Mouse (Mus musculus) ES-CJ7 (cell line): ENCODE measurements around the gene Kras.

Experiments used
- DNase-seq: peaks from one replicate; pipeline ENCODE4 v3.0.0; 2011; ENCODE audit warnings: low read depth, low spot score

The Kras gene

DNA sequence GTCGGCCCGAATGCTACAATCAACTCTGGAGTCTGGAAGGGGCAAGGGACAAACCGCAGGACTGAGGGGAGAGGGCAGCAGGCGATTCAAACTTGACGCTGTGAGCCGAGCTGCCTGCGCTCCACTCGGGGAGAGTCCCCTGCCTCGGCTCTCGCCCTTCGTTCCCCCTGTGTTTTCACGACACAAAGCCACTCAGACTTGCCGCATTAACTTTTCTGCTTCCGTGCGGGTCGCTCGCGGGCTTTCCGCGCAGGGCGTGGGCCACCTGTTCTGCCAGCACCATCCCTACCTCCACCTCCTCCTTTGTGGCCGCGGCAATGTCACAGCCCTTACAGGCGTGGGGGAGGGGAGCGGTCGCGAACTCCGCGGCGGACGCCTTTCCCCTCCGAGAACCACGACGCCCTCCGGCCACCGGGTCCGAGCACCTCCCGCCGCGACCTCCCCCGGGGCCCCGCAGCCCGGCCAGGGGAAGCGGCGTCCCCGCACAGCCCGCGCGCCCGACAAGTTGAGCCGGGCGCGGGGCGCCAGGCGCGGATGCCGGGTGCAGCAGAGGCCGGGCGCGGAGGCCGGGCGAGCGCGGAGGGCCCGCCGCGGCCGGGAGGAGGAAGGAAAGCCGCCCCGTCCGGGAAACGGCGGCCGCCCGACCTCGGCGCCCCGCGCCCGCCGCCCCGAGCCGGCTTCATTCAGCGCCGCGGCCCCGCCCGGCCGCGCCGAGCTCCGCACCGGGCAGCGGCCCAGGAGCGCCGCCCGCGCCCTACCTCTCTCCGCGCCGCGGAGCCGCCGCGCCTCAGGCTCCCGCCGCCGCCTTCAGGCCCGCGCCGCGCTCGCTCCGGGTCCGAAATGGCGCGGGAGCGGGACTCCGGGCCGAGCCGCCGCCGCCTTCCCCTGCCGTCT lies 501 bp downstream of the Kras start:
- DNase-seq, result peak; percentile 75

- DNase-seq, result no peak
These were observed 2.2 kb downstream of the Kras start for GRCm38 (mm10) chr6:145247886-145248285.

DNA sequence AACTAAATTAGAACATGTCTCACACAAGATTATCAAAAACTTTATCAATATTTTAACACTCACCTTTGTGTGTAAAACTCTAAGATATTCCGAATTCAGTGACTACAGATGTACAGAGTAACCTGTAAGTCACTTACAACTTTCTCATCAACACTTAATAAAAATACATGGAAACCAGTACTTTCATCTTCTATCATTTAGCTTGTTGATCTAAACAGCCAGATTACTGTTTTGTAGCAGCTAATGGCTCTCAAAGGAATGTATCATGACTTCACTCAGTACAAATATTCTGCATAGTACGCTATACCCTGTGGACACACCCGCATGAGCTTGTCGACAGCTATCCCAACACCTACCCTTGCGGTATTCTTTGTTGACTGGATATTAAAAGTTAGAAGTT lies 3.2 kb downstream of the Kras start:
- no peak for DNase-seq

GRCm38 (mm10) chr6:145242521-145242920 lies 7.5 kb downstream of the Kras start:
- no peak for DNase-seq

DNA sequence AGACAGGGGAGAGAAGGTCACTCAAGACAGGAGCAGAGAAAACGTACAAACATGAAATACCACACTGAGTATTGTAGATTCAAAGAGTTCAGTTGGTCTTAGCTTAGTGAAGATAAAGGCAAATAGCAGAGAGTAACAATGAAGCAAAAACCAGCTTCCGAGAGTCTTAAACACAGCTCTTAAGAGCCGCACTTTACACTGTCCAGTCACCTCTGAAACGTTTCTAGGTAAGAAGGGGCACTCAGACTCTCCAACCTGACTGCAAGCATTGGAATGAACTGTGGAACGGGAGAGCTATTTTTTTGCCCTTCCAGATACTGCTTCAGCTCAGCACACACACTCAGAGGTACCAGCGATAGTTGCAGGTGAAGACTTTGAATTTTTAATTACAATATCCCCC lies 9.8 kb downstream of the Kras start:
- no peak for DNase-seq

GRCm38 (mm10) chr6:145237148-145237547 lies 12.9 kb downstream of the Kras start:
- no peak for DNase-seq

DNA sequence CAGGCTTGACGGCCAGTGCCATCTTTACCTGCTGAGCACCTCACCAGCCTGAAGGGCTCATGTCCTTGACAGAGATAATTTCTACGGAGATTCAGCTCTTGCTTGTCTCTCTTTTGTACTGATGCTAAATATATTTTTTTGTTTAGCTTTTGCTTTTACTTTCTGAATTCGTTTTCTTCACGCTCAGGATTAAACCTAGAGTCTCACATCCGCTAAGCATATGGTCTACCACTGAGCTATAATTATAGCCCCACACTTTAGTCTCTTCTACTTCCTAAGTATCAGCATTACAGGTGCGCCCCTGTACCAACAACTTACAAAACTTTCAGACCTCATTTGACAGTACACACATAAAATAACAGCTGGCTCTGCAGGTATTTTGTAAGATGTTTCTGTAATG lies 14.7 kb downstream of the Kras start:
- DNase-seq, result no peak

DNA sequence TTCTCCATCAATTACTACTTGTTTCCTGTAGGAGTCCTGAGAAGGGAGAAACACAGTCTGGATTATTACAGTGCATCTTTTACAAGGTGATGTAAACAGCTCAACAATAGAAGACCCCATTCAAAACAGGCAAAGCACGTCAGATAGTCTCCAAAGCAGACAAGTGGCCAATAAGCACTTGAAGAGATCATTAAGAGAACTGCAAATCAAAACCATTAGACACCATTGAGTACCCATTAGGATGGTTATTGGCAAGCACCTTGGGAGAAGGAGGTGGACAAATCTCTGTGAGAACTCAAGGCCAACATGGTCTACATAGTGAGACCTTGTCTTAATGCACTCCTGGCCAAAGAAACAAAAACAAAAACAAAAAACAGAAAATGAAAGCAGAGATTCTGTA lies 15.6 kb downstream of the Kras start:
- DNase-seq, result no peak

GRCm38 (mm10) chr6:145226296-145226695 lies 23.7 kb downstream of the Kras start:
- no peak for DNase-seq

- DNase-seq, result no peak
These were observed 25.8 kb downstream of the Kras start for GRCm38 (mm10) chr6:145224246-145224645.

DNA sequence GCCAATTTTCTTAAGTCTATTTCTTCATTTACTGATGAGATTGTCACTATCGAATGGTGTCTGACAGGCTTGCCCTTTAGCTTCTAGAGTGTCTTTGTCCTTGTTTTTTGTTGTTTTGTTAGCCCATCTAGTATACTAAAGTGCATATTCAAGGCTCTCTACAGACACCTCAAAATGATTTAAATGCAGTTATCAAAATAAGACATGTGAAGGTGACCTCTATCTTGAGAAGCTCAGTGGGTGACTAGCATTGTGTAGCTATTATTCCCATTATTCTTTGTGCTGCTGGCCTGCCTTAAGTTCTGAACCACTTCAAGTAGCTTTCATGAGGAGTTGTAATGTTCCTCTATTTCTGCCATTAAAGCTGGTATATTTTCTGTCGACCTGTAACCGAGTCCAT lies 34.2 kb downstream of the Kras start:
- no peak for DNase-seq

GRCm38 (mm10) chr6:145213916-145214315 lies 36.1 kb downstream of the Kras start:
- no peak for DNase-seq

- peak; percentile 95 for DNase-seq
These were observed 38.4 kb downstream of the Kras start for GRCm38 (mm10) chr6:145211376-145212305.

GRCm38 (mm10) chr6:145210816-145211338 lies 39.2 kb downstream of the Kras start, which contains the start of the genes Casc1 and Etfrf1:
Gene Casc1 (minus strand): TSS chr6:145211005.
Gene Etfrf1 (plus strand): TSS chr6:145211134.
- DNase-seq, result peak; percentile 100

GRCm38 (mm10) chr6:145210056-145210680 lies 39.9 kb downstream of the Kras start:
- no peak for DNase-seq

DNA sequence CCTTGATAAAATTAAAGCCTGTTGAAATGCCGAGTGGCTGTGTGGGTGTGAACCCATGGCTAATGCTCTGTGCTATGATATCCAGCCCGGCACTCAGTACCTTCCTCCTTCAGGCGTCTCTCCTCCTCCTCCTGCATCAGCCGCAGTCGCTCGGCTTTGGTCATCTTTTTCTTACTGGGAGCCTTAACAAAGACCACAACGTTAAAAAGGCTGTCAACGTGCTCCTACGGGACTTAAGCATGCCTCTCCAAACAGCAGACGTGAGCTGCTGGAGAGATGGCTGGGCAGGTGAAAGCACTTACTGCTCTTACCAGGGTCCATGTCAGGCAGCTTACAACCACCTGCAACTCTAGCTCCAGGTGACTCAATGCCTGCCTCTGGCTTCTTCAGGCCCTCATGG lies 44.9 kb downstream of the Kras start:
- DNase-seq, result no peak

DNA sequence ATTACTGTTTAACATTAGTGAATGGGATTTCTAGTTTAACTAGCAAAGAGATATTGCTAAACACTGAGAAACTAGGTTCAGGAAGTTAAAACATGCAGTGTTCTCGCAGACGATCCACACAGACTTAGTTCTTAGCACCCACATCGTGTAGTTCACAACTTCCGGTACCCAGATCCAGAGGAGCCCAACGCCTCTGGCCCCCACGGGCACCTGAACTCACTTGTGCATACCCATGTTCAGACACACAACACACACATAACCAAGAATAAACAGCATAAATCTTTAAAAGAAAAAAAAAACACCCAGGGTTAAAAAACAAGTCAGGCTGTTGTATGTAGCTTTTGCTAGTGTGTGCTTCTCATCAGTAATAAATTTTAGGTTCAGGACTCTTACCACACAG lies 45.6 kb downstream of the Kras start:
- no peak for DNase-seq

DNA sequence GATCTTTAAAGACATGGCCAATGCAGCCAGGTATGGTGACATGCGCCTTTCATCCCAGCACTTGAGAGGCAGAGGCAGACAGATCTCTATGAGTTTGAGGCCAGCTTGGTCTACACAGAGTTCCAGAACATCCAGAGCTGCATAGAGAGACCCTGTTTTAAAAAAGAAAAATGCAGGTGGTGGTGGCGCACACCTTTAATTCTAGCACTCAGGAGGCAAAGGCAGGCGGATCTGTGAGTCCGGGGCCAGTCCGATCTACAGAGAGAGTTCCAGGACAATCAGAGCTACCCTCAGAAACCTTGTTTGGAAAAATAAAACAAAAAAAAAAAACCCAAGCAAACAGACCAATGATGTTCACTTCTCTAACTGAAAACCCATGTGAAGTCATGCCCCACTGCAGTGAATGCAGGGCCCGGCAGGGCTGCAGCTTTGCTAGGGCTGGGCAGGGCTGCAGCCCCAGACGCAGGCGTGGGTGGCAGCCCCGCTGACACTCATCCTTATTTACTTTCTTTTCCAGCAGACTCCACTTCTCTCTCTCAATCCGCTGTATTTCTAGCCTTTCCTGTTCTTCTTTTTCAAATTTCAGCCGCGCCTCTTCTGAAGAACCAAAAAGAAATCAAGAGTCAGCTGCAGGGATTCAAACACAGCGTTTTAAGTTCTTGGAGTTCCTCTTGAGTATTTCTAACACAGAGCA lies 47.5 kb downstream of the Kras start:
- DNase-seq, result no peak

DNA sequence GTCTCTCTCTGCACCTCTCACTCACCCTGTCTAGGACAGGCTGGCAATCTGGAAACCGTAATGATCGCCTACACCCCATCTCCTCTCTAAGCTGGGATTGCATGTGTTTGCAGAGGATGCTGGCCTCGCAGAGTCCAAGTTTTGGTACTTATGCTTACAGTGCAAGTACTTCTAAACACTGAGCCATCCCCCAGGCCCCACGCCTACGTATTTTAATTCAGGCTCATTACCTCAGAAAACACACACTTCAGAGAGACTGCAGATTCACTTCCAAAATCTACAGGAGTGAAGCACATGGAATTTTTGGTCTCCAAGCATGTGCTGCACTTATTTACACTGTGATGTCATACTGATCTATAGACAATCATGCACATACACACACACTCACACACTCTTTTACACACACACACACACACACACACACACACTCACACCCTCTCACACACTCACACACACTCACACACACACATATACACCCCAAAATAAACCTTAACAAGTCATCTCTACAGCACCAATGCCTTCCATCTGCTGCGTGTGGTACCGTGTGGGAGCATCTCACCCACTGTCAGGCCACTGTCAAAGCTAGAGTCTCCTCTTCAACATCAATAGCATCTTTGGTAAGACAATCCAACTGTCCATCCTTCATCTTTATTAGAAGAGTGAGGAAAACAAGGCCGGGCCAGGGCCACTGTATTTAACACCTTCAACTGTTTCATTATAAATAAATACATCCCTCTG lies 51.9 kb downstream of the Kras start:
- DNase-seq, result no peak

DNA sequence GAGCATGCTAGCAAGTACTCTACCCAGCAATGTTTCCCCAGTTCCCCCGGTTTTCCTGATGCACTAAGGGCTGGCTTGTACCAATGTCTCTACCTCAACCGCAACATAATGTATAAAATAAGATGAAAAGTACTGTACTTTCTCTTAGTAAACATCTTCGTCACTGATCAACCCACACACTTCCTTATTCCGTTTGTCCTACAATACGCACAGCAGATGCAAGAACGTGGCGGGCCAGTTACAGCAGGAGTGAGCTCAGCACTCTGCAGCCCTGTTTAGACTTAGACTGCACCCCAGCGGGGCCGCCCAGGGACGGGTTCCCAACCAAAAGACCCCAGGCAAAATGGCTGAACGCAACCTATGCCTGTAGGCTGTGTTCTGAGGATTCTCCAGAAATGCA lies 56.6 kb downstream of the Kras start:
- no peak for DNase-seq
